Mouse (Mus musculus) embryonic facial prominence, embryonic 13.5 days (tissue): Measurements from ENCODE around the gene Bcl7c. TPM values are rescaled to one million over a fixed set of nuclear protein-coding genes. Genes with fewer than 3 reads are reported as not detected.

Experiments used
- ATAC-seq: fragments of 200-750 bp; cut with Nextera tagmentation; 2 replicates; pipeline ENCODE4 v1.8.0; 2017; ENCODE audit warnings: low read depth; ENCODE audit not compliant: insufficient number of reproducible peaks, insufficient read depth, low FRiP score, low TSS enrichment
- H3K27ac ChIP-seq: fragments of 300-500 bp; sonication (generic); 2 replicates; pipeline ENCODE4 v1.5.1; 2015; ENCODE audit warnings: moderate library complexity, mild to moderate bottlenecking, inconsistent platforms
- H3K27me3 ChIP-seq: fragments of 300-500 bp; sonication (generic); 2 replicates; pipeline ENCODE4 v1.6.1; 2015; ENCODE audit warnings: mild to moderate bottlenecking, inconsistent platforms
- H3K36me3 ChIP-seq: fragments of 300-500 bp; sonication (generic); 2 replicates; pipeline ENCODE4 v1.6.1; 2015; ENCODE audit warnings: mild to moderate bottlenecking, inconsistent platforms
- H3K4me1 ChIP-seq: fragments of 300-500 bp; sonication (generic); 2 replicates; pipeline ENCODE4 v1.6.1; 2015; ENCODE audit warnings: inconsistent platforms
- H3K4me2 ChIP-seq: fragments of 300-500 bp; sonication (generic); 2 replicates; pipeline ENCODE4 v1.6.1; 2015; ENCODE audit warnings: moderate library complexity, mild to moderate bottlenecking, inconsistent platforms
- H3K4me3 ChIP-seq: fragments of 300-500 bp; sonication (generic); 2 replicates; pipeline ENCODE4 v1.5.1; 2015; ENCODE audit warnings: mild to moderate bottlenecking, inconsistent platforms
- H3K9ac ChIP-seq: fragments of 300-500 bp; sonication (generic); 2 replicates; pipeline ENCODE4 v1.6.1; 2015; ENCODE audit warnings: mild to moderate bottlenecking, inconsistent platforms
- H3K9me3 ChIP-seq: fragments of 300-500 bp; sonication (generic); 2 replicates; pipeline ENCODE4 v1.6.1; 2016; ENCODE audit warnings: inconsistent platforms
- WGBS: fragments of 180-500 bp; shearing (Covaris S2); methylation state at CpG from one replicate; pipeline ENCODE4 v1.1.7; 2015; ENCODE audit warnings: mixed read lengths; 5-methylcytosine and 5-hydroxymethylcytosine counted together
- microRNA counts: library from miRNA; unstranded; fragments of <30 nt; microRNA quantifications from one replicate; lab custom pipeline; 2016
- microRNA-seq: library from miRNA; unstranded; fragments of <30 nt; microRNA quantifications from one replicate; pipeline ENCODE4, GENCODE M21; 2016
- polyA plus RNA-seq: library from polyadenylated mRNA; unstranded; fragments of >200 nt; fragmentation: Nextera tagmentation; extraction: Ambion mirVana; gene quantifications from 2 replicates; pipeline ENCODE4 v1.2.1, GENCODE M21; 2015

The Bcl7c gene
- polyA plus RNA-seq, 1 experiment from 2014 or later = 96.8 TPM

GRCm38 (mm10) chr7:127614091-127614490, 94.6 kb downstream of the Bcl7c start:
- no peak for ATAC-seq
- Histone ChIP-seq H3K4me3 (peak overlapping the region; percentile 100), H3K9ac (peak overlapping the region; percentile 94), H3K9me3 (no peaks in the 10 kb centered on the region), H3K4me2 (peak overlapping the region; percentile 86), H3K27ac (peak overlapping the region; percentile 85), H3K27me3 (no peaks in the 10 kb centered on the region), H3K36me3 (peaks cover 38% of the 10 kb centered on the region), H3K4me1 (peaks cover 14% of the 10 kb centered on the region)
- WGBS = 16% methylated on average over 8 of the region's 8 CpGs

GRCm38 (mm10) chr7:127613501-127613900, 95.2 kb downstream of the Bcl7c start:
- Histone ChIP-seq H3K36me3 (peaks cover 44% of the 10 kb centered on the region), H3K4me1 (peaks cover 14% of the 10 kb centered on the region), H3K4me3 (peak overlapping the region; percentile 100), H3K9me3 (no peaks in the 10 kb centered on the region), H3K4me2 (peak overlapping the region; percentile 86), H3K27ac (no peak overlapping the region), H3K9ac (peak overlapping the region; percentile 94), H3K27me3 (no peaks in the 10 kb centered on the region)
- WGBS = 86% methylated on average over 8 of the region's 8 CpGs
- ATAC-seq = no peak

GRCm38 (mm10) chr7:127611561-127611960, 97.2 kb downstream of the Bcl7c start:
- no peaks in the 10 kb centered on the region for H3K27me3 ChIP-seq
- ATAC-seq = no peak
- peaks cover 14% of the 10 kb centered on the region for H3K4me1 ChIP-seq
- peaks cover 63% of the 10 kb centered on the region for H3K36me3 ChIP-seq
- H3K4me2 ChIP-seq = no peak overlapping the region
- no peak overlapping the region for H3K9ac ChIP-seq
- H3K27ac ChIP-seq = no peak overlapping the region
- WGBS = 96% methylated on average over 26 of the region's 26 CpGs
- no peak overlapping the region for H3K4me3 ChIP-seq
- no peaks in the 10 kb centered on the region for H3K9me3 ChIP-seq

MicroRNAs encoded within 50 kb of the gene (microRNA counts, 519-probe panel; counts per million panel counts)
- microRNA mmu-miR-762 (lab: Ali Mortazavi, UCI) = 2,605 counts per million, percentile 63 among the panel's probes with 10 or more counts

Small RNA genes lying within 50 kb of the gene (microRNA-seq; reads per million reads assigned to microRNA genes)
- not detected for gene Mir762

Other genes with a start within 250 kb of the Bcl7c start
- gene Prr14, start 249.3 kb downstream of the Bcl7c start, polyA plus RNA-seq = 46.0 and 48.3 TPM in 2 replicates
- gene Fbrs, start 229.7 kb downstream of the Bcl7c start, polyA plus RNA-seq = 12.2 and 15.3 TPM in 2 replicates
- gene Srcap, start 196.9 kb downstream of the Bcl7c start, polyA plus RNA-seq = 52.1 and 55.6 TPM in 2 replicates
- 18.6 and 19.0 TPM in 2 replicates for gene Gm42715, start 189.3 kb downstream of the Bcl7c start, polyA plus RNA-seq
- gene Tmem265, start 147.5 kb downstream of the Bcl7c start, polyA plus RNA-seq = 7.0 and 8.1 TPM in 2 replicates
- gene Phkg2, start 135.6 kb downstream of the Bcl7c start, polyA plus RNA-seq = 39.7 and 40.6 TPM in 2 replicates
- gene Ccdc189, start 120.3 kb downstream of the Bcl7c start, polyA plus RNA-seq = 8.8 and 12.1 TPM in 2 replicates
- 51.2 and 58.1 TPM in 2 replicates for gene Rnf40, start 120.2 kb downstream of the Bcl7c start, polyA plus RNA-seq
- 15.8 and 18.8 TPM in 2 replicates for gene Zfp629, start 93.1 kb downstream of the Bcl7c start, polyA plus RNA-seq
- gene Ctf1, start 3.8 kb upstream of the Bcl7c start, polyA plus RNA-seq = 29.8 and 32.6 TPM in 2 replicates
- gene Ctf2, start 23.2 kb upstream of the Bcl7c start, polyA plus RNA-seq = 0.60 and 0.69 TPM in 2 replicates
- gene Fbxl19, start 35.6 kb upstream of the Bcl7c start, polyA plus RNA-seq = 7.5 and 8.7 TPM in 2 replicates
- gene Orai3, start 60.9 kb upstream of the Bcl7c start, polyA plus RNA-seq = 16.4 and 19.0 TPM in 2 replicates
- 27.0 and 33.2 TPM in 2 replicates for gene Setd1a, start 67.7 kb upstream of the Bcl7c start, polyA plus RNA-seq
- gene Gm49388, start 76.7 kb upstream of the Bcl7c start, polyA plus RNA-seq = not detected in 2 replicates
- gene Hsd3b7, start 91.7 kb upstream of the Bcl7c start, polyA plus RNA-seq = 15.0 and 15.2 TPM in 2 replicates
- gene Stx4a, start 115.4 kb upstream of the Bcl7c start, polyA plus RNA-seq = 61.0 and 73.1 TPM in 2 replicates
- 7.4 and 8.7 TPM in 2 replicates for gene Stx1b, start 115.6 kb upstream of the Bcl7c start, polyA plus RNA-seq
- 11.4 and 12.3 TPM in 2 replicates for gene Zfp646, start 167.3 kb upstream of the Bcl7c start, polyA plus RNA-seq
- gene Zfp668, start 167.9 kb upstream of the Bcl7c start, polyA plus RNA-seq = 24.9 and 28.2 TPM in 2 replicates
- 1.4 and 1.5 TPM in 2 replicates for gene Prss53, start 182.0 kb upstream of the Bcl7c start, polyA plus RNA-seq
- gene Gm21974, start 186.5 kb upstream of the Bcl7c start, polyA plus RNA-seq = not detected in 2 replicates
- 136 and 137 TPM in 2 replicates for gene Vkorc1, start 186.7 kb upstream of the Bcl7c start, polyA plus RNA-seq
- 83.2 and 96.8 TPM in 2 replicates for gene Bckdk, start 195.1 kb upstream of the Bcl7c start, polyA plus RNA-seq
- 45.6 and 52.3 TPM in 2 replicates for gene Kat8, start 203.6 kb upstream of the Bcl7c start, polyA plus RNA-seq
- 8.7 and 14.0 TPM in 2 replicates for gene Prss8, start 221.2 kb upstream of the Bcl7c start, polyA plus RNA-seq
- gene Prss36, start 237.8 kb upstream of the Bcl7c start, polyA plus RNA-seq = 10.5 and 10.6 TPM in 2 replicates